Mouse (Mus musculus): Measurements from ENCODE around the gene Vasp.

- no peak for TF ChIP-seq CTCF (IDR thresholded peaks at IDR 0.05; ENCODE audit: borderline replicate concordance, control insufficient read depth, extremely low read depth, insufficient read depth, low read length, poor library complexity)
- TF ChIP-seq POLR2A (IDR thresholded peaks at IDR 0.05; ENCODE audit: control insufficient read depth, extremely low read depth, insufficient read depth, low read length, poor library complexity): no peak
Measured at GRCm38 (mm10) chr7:19319458-19319857, 47.8 kb upstream of the Vasp start.

Data from thymus, adult 2 months (tissue).